Mouse (Mus musculus) fat pad, adult 2 months (tissue): ENCODE results near the gene Nfs1.
"Not testable (repeated sequence)": the region's sequence is repeated elsewhere in the genome, so short reads cannot be mapped to it uniquely, and the experiment has no call there.

ENCODE experiments used
- DNase-seq: peaks from one replicate; pipeline ENCODE4 v3.0.0-alpha.2; 2011; ENCODE audit warnings: low read depth, low spot score; ENCODE audit errors: extremely low read depth

The Nfs1 gene

DNA sequence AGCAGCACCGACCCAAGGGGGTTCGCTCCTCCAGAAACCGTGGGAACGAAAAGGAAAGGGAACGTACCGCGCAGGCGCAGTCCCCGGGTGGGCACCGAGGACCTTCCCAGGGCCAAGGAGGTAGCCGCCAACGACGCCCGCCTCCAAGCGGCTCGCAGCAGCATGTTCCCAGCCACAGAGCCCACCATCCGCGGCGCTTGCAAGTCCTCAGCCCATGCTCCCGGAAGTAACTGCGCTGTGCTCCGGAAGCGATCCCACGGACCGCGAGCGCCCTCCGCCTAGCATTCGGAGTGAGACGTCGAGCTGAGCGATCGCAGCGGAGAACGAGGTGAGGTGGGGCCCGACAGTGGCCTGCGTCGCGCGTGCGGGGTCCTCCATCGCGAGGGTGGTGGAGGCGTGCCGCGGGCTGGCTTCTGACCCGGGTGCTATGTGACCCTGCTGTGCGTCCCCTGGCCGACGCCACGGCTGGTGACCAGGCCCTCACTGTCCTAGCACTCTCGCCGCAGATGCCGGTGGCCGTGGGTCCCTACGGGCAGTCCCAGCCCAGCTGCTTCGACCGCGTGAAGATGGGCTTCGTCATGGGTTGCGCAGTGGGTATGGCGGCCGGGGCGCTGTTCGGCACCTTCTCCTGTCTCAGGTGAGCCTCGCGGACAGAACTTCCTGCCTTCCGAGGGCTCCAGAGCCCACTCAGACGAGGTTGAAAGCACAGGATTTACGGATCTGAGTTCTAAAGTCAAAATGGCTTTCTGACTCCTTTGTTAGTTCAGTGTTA is at the start of gene Nfs1, which contains the start of gene Romo1:
Gene Nfs1 (minus strand): TSS at position 234 of the 772 bp plus-strand sequence.
Gene Romo1 (plus strand): TSS at position 87 of the 772 bp plus-strand sequence.
- DNase-seq, result no peak

DNA sequence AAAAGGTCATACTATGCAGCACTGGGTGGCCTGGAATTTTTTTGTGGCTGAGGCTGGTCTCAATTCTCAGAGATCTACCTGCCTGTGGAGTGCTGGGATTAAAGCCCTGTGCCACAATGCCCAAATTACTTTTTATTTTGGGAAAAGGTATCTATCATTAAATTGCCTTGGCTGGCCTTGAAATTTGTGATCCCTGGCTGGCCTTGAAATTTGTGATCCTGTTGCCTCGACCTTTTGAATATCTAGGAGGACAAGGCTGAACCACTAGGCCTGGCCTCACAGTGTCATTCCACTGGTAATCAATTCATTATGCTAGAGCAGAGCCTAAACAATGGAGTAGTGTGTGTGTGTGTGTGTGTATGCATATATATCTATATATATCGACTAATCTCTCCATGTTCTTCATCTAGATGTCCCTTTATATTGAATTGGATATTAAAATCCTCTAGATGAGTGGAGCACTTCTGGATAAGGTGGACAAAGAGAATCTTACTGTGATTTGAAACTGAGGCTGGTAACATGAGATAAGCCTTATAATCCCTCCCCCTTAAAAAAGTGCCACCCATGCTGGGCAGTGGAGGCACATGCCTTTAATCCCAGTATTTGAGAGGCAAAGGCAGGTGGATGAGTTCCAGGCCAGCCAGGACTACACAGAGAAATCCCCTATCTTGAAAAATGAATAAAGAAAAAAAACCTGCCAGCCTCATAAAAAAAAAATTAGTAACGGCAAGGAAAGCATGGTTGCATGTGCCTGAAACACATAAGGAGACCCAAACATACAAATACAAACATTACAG is 49.3 kb upstream of the Nfs1 start:
- DNase-seq, result no peak

DNA sequence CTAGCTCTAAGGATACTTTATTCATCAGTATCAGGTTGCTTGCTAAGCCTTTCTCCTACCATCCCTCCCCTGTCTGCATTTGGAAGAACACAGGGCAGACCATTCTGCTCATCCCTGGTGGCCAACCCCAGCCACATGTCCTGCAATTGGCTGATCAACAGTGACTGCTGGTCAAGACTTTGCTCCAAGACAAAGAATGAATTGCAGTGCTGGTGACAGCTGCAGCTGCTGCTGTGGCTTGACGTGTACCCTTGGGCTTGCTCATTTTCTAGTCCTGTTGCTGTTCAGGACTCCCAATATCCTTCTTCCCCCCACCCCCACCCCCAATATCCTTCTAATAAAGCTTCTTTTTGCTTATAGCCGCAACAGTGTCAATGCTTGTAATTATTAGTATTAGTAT is 48.1 kb upstream of the Nfs1 start:
- DNase-seq, result no peak

DNA sequence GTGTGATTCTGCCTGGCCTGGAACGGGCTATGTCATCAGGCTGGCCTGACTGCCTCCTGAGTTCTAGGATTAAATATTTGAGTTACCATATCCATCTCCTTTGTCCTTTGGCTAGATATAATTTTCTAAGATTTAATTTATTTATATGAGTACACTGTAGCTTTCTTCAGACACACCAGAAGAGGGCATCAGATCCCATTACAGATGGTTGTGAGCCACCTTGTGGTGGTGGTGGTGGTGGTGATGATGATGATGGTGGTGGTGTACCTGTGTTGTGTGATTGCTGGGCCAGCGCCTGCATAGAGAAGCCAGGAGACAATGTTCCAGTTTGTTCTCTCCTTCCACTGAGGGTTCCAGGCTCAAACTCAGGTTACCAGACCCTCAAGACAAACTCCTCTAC is 47.6 kb upstream of the Nfs1 start:
- DNase-seq, result no peak

- no peak for DNase-seq
Observed at GRCm38 (mm10) chr2:156190004-156190896, 46.3 kb upstream of the Nfs1 start.

- DNase-seq, result not testable (repeated sequence)
Observed at GRCm38 (mm10) chr2:156189241-156189640, 45.3 kb upstream of the Nfs1 start.

- DNase-seq, result no peak
Observed at GRCm38 (mm10) chr2:156181592-156181991, 37.6 kb upstream of the Nfs1 start.

GRCm38 (mm10) chr2:156180824-156181590 is 37.0 kb upstream of the Nfs1 start:
- DNase-seq, result no peak

DNA sequence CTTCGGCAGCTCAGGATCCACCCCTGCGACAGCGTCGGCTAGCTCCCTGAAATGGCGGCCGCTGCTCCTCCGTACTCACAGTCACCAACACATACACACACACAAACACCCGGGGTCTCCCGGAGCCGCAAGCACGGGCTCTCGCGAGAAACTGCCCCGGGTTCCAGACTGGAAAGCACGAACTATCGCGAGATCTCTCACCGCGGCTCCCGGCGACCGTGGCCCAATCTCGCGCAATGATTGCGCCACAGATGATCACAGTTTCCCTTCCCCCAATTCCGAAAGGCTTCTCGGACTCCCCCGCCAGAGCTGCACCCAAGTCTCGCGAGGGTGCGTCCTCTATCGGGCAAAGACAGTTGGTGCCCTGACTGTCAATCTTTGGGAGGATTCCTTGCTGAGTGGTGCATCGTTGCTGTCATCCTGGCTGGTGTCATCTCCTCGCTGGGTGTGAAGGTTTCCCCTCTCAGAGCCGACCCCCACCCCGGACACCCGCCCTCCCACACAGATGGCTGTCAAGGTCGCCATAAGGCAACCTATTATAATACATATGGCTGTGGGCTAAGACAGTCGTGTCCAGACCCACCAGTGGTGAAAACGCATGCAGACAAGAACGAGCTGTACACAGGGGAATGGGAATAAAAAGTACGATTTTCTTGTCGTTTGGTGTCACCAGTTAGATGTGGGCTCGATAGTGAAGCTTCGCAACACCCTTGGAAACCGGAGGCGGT is 36.3 kb upstream of the Nfs1 start, which contains the start of gene Rbm39:
Gene Rbm39 (minus strand): TSS at position 145 of the 728 bp plus-strand sequence.
- no peak for DNase-seq

GRCm38 (mm10) chr2:156179796-156180093 is 35.8 kb upstream of the Nfs1 start:
- no peak for DNase-seq

- DNase-seq, result no peak
Observed at GRCm38 (mm10) chr2:156179046-156179795, 35.2 kb upstream of the Nfs1 start.

DNA sequence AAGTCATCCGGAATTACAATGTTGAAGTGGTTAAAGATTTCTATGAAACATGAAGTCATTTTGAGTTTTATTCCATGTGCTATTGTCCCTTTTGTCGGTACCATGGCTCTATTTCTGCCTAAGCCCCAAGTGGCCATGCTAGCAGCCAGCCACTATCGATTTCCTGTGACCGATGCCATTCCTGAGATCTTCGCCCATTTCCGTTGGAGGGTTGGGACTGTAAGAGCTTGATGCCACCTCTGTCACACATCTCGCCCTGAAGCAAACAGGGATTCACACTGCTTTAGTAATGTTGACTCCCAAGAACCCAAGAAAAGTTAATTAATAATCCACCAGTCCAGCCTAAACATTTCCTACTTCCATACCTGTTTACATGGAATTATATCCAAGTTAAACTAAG is 33.7 kb upstream of the Nfs1 start:
- no peak for DNase-seq

- no peak for DNase-seq
Observed at GRCm38 (mm10) chr2:156177079-156177478, 33.1 kb upstream of the Nfs1 start.

DNA sequence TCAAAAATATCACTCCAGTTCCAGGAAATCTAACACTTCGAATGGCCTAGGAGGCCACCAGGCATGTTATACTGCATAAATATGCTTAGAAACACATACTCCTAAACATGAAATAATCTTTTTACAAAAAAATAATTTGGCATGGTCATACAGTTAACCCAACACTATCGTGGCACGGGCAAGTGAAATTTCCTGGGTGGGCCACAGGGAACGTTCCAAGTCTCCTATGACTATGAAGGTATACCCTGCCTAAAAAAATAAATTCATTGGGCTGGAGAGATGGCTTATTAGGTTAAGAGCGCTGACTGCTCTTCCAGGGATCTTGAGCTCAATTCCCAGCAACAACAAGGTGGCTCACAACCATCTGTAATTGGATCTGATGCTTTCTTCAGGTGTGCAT is 22.6 kb upstream of the Nfs1 start:
- DNase-seq, result no peak

GRCm38 (mm10) chr2:156165478-156165877 is 21.5 kb upstream of the Nfs1 start:
- DNase-seq, result no peak

DNA sequence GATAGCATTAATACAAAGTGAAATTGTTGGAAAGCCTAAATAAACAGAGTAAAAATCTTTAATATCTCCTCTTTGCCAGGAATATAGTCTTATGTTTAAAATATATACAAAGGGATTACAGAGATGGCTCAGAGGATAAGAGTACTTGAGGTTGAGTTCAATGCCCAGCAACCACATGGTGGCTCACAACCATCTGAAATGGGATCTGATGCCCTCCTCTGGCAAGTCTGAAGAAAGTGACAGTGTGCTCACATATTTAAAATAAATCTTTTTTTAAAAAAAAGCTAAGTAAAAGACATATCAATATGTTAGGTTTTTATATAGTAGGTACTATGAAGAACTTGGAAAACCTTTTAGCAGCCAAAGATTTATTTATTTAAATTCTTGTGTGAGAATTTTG is 7.6 kb upstream of the Nfs1 start:
- no peak for DNase-seq

- DNase-seq, result no peak
Observed at GRCm38 (mm10) chr2:156147316-156147915, 3.4 kb upstream of the Nfs1 start.

GRCm38 (mm10) chr2:156146272-156146989 is 2.4 kb upstream of the Nfs1 start:
- DNase-seq, result no peak
